Mouse (Mus musculus): Measurements from ENCODE around the gene Gpr155.

The Gpr155 gene

DNA sequence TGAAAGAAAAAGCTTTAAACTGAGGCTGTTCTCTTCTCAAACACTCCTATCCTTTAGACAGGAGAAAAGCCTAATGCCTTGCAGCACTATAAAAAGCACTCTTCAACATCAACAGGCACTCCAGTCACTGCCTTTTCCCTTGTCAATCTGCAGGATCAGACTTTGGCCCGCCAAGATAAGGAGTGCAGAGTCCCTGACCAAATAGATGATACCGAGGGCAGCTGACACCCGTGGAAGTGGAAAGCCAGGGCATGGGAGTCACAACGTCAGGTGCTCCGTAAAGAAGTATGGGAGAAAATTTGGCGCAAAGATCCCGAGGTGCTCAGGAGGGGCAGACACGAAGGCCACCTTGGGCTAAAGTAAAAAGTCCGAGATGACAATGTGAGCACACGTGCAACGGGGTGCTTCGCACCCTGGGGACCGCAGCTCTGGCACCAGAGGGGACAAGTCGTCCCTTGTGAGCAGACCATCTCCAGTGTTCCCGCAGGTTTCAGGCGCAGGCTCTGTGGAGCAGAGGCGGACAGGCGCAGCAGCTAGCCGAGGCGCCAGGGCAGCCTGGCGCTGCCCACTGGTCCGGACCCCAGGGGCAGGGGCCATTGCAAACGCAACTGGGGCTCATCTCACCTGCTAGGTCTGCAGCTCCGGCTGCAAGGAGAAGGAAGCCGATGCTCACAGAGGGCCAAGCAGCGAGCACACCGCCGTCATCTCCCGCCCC lies 574 bp downstream of the Gpr155 start:
- DNase-seq = no peak

- DNase-seq = no peak
Observed at GRCm38 (mm10) chr2:73385172-73385571, 1.2 kb downstream of the Gpr155 start.

GRCm38 (mm10) chr2:73380298-73380975 lies 5.9 kb downstream of the Gpr155 start:
- DNase-seq = no peak

DNA sequence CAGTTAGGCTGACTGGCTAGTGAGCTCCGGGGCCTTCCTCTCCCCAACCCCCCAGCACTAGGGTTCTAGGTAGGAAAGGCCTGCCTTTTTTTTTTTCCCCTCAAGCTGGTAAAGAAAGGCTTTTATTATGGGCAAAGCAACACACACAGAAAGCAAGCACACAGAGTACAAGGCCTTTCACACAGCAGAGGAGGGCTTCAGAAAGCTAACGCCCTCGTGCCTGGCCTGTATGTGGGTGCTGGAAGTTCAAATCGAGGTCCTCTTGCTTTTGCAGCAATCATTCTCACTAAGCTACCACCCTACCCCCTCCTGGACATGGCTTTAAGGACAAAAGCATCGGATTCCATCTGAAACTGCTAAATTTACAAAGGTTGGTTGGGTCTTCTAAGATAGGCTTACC lies 6.7 kb downstream of the Gpr155 start:
- DNase-seq = no peak

- no peak for DNase-seq
Observed at GRCm38 (mm10) chr2:73378326-73378725, 8.0 kb downstream of the Gpr155 start.

DNA sequence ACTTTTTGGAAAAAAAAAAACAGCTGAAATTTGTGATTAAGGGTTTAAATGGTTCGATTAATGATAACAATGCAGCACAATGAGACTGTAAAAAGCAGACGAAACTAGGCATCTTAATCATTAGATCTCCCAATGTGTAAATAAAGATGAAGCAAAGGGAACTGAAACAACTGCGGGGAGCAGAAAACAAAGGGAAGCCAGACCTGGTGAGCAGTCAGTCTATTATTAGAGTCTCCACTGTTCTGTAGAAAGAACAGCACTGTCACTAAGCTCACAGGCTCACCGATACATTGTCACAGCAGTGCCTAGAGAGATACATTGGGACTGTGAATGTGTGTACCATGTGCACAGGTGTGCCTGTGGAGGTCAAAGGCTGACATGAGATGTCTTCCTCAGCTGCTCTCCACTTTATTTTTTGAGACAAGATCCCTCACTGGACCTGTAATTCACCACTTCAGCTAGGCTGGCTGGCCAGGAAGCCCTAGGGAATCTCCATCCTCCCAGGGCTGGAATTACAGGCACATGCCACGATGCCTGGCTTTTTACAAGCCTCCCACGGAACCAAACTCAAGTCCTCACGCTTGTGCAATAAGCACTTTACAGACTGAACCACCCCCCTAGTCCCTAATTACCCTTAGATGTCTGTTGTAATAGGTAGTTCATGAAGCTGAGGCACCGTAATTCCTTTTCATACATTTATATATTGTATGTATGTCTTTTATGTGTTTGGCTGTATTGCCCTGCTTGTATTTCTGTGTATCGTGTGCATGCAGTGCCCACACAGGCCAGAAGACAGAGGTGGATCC lies 14.6 kb downstream of the Gpr155 start:
- no peak for DNase-seq

- DNase-seq = no peak
Observed at GRCm38 (mm10) chr2:73363448-73363847, 22.9 kb downstream of the Gpr155 start.

- no peak for DNase-seq
Observed at GRCm38 (mm10) chr2:73360536-73360935, 25.8 kb downstream of the Gpr155 start.

DNA sequence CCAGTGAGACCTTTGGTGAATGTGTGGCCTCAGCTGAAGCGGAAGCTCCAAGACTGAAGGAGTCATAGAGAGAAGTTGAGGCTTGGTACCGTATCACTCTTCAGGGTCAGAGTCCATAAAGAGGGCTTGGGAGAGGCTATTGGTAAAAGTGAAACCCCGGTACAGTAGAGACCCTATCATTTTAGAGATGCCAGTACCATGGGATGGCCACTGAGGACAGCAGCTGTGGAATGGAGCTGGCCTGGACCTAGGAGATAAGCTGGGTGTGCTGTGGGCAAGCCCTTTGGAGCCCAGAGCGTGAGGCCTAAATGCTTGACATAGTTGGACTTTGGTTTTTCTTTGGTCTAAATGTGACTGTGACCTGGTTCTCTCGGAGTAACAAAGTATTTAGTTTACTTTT lies 26.4 kb downstream of the Gpr155 start:
- no peak for DNase-seq

GRCm38 (mm10) chr2:73357004-73357403 lies 29.4 kb downstream of the Gpr155 start:
- DNase-seq = no peak

DNA sequence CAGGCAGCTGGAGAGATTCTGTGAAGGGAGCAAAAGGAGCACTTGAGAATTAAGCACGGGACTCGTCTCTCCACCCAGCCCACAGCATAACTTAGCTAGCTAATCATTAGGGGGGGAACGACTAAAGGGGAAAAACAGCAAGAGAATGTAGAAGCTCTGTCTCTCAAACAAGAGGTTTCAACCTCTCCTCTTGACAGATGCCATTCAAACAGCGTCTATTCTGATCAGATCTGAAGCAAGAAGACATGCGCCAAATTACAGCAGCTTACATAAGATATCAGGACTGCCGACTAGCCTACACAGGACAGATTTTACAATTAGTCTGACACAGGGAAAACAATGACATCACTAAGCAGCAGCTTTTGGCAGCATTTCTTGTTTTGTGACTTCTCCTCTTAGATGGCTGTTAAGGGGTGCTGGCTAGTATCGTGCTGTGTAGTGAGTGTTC lies 34.4 kb downstream of the Gpr155 start:
- DNase-seq = no peak

GRCm38 (mm10) chr2:73351496-73351895 lies 34.9 kb downstream of the Gpr155 start:
- no peak for DNase-seq

GRCm38 (mm10) chr2:73348221-73348620 lies 38.2 kb downstream of the Gpr155 start:
- no peak for DNase-seq

DNA sequence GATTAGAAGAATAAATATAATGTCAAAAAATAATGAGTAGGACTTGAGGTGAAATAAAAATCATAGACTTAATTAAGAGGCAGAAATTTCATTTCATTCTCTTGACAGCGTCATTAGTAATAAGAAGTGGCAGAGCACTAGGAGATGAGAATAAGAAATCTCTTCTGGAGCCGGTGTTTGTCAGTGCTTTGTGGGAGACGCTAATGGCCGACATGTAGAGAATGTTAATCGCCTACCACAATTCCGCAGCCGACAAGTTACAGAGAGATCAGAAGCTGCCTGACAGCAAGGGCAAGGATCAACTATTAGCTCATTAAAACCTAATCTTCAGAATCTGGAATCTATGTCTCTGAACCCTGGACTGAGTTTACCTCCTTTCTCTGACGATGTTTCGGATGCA lies 38.6 kb downstream of the Gpr155 start:
- DNase-seq = no peak

GRCm38 (mm10) chr2:73347136-73347535 lies 39.2 kb downstream of the Gpr155 start:
- no peak for DNase-seq

- no peak for DNase-seq
Observed at GRCm38 (mm10) chr2:73346345-73347086, 39.9 kb downstream of the Gpr155 start.

GRCm38 (mm10) chr2:73345204-73345603 lies 41.2 kb downstream of the Gpr155 start:
- DNase-seq = no peak

DNA sequence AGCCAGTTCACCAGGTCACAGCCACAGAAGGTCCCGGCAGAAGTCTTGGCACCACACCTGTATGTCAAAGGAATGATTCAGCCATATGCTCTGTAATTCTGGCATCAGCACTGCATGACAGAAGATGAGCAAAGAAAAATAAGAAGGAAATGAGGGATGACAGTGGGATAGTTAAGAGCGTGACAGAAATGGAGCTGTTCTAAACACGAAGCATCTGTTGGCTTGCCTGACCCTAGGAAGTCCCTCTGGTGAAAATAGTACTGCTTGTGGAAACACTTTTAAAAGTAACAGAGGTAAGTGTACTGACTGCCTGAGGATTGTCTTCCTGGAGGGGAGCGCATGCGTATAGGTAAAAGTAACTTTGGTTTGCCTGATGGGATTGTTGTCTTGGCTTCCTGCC lies 42.7 kb downstream of the Gpr155 start:
- no peak for DNase-seq

DNA sequence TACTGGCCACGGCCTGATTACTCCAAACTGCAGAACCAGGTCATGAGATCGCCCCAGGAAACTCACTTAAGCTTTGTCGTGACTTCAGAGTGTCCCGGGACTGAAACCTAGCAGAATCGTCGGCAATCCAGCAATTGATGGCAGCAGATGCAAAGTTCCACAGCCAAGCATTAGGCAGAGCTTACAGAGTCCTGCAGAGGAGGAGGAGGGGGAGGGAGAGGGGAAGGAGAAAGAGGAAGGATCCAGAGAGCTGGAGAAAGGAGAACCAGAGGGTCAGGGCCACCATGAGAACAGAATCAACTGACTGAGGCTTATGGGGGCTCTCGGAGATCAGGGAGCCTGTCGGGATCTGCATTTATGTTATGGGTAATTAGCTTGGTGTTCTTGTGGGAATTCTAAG lies 48.0 kb downstream of the Gpr155 start:
- no peak for DNase-seq

DNA sequence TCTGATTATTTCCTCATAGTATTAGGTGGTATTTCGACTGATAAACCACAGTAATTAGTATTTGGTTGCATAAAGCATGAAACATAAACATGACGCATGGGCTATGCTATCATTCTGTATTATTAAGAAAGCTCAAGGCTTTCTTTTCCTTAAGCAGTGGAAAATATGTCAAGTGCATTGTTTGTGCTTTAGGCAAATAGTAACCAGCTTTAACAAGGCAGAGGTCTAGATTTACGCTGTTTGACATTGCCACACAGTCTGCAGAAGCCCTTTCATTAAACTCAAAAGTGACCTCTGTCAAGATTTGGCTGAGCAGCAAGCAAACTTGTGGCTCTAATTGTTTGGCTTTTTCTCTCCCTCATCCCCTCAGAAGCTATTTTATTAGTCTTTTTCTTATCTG lies 50.4 kb downstream of the Gpr155 start:
- DNase-seq = no peak

DNA sequence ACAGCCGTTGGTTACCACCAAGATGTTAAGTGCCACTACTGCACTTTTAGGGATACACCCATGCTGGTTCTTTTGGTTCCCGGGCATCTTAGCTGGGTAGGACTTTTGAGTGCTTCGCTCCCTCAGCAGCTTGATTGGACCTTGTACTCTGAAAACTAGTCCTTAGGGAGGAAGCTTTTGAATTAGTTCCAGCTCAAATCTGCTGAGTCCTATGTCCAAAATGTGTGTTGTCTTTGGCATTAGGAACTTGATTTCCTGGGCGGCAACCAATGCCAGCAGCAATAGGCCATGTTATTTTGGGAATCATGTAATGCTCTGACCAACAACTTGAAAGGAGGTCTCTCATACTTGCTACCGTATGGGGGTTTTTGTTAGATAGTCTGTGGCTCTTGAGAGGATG lies 60.5 kb downstream of the Gpr155 start:
- no peak for DNase-seq

DNA sequence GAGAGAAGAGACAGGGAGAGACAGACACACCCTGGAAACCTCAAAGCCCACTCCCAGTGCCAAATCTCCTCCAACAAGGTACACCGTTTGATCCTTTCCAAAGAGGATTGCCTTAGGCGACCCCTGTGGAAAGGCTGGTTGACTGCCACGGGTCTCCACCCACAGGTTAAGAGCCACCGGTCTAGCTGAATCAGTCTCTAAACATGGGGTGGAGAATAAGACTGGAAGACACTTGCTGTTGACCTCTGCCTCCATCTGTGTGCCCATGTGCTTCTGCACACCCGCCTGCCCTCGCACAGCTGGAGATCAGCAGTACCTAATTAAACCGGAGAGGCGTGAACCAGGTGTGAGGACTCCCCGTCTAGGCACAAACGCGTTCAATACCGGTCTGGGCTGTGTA lies 63.4 kb downstream of the Gpr155 start:
- DNase-seq = no peak

GRCm38 (mm10) chr2:73319218-73319617 lies 67.2 kb downstream of the Gpr155 start:
- DNase-seq = no peak
